Mouse (Mus musculus): ENCODE results near the gene Gm20388. TPM values are rescaled to one million over a fixed set of nuclear protein-coding genes. Genes with fewer than 3 reads are reported as not detected.

Gm20388 gene
- polyA plus RNA-seq, 1 experiment from 2014 or later, result 1.4 TPM

DNA sequence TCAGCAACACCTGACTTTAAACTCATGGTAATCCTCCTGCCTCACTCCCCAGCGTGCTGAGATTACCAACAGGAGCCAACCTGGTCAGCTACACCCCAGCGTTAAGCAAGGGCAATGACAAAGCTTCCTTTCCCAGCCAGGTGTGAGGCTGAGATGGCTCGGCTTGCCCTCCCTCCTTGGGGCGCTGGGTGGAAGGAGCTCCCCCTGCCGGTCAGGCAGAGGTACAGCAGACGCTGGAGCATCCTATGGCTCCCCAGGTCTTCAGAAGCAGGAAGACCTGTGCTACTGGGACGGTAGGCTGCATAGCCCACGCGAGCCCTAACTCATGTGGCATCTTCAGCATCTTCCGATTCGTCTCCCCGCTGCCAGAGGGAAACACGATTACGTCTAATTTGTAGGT lies 917.6 kb downstream of the Gm20388 start:
- no peak overlapping the region for H3K9ac ChIP-seq (ENCODE audit: low read depth, low read length)
- ATAC-seq (ENCODE audit: low read depth), result no peak
- no peak overlapping the region for H3K4me3 ChIP-seq (ENCODE audit: low read depth, low read length)
- no peak overlapping the region for H3K27ac ChIP-seq (ENCODE audit: low read length)
- H3K36me3 ChIP-seq (ENCODE audit: control insufficient read depth, insufficient read depth), result no peaks in the 10 kb centered on the region
- H3K4me2 ChIP-seq (ENCODE audit: low read depth, low read length), result no peak overlapping the region
- H3K27me3 ChIP-seq (ENCODE audit: control insufficient read depth, insufficient read depth, low read depth, low read length), result no peaks in the 10 kb centered on the region
- H3K4me1 ChIP-seq (ENCODE audit: control insufficient read depth, low read depth, low read length), result no peaks in the 10 kb centered on the region
- 9% methylated on average over 14 of the region's 14 CpGs for WGBS (ENCODE audit: insufficient replicate concordance)
- peaks cover 3% of the 10 kb centered on the region; the same call in 1 of the 2 replicates for H3K9me3 ChIP-seq (replicated peaks; ENCODE audit: control insufficient read depth, low read length)

DNA sequence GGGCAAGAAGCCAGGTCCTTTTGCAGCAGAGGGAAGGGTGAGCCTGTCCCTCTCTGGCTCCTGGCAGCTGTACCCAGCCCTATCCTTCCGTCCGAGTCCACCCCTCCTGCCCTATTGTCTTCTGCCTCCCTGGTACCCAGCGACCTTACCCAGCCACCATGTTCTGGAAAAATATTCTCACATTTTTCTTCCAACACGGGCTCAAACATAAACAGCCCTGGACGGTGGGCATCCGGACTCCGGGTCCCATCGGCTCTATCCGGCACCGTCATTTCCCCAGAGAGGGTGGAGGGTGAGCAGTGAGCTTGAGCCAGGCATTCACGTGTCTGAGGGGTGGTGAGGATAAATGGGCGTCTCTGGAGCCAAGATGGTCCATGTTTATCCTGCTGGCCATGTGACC lies 920.0 kb downstream of the Gm20388 start:
- Histone ChIP-seq H3K4me2 (ENCODE audit: low read depth, low read length) (no peak overlapping the region), H3K27ac (ENCODE audit: low read length) (no peak overlapping the region), H3K4me3 (ENCODE audit: low read depth, low read length) (no peak overlapping the region), H3K4me1 (ENCODE audit: control insufficient read depth, low read depth, low read length) (no peaks in the 10 kb centered on the region), H3K36me3 (ENCODE audit: control insufficient read depth, insufficient read depth) (no peaks in the 10 kb centered on the region), H3K9me3 (replicated peaks; ENCODE audit: control insufficient read depth, low read length) (no peaks in the 10 kb centered on the region), H3K27me3 (ENCODE audit: control insufficient read depth, insufficient read depth, low read depth, low read length) (no peaks in the 10 kb centered on the region), H3K9ac (ENCODE audit: low read depth, low read length) (no peak overlapping the region)
- 73% methylated on average over 12 of the region's 12 CpGs for WGBS (ENCODE audit: insufficient replicate concordance)
- ATAC-seq (ENCODE audit: low read depth), result no peak

DNA sequence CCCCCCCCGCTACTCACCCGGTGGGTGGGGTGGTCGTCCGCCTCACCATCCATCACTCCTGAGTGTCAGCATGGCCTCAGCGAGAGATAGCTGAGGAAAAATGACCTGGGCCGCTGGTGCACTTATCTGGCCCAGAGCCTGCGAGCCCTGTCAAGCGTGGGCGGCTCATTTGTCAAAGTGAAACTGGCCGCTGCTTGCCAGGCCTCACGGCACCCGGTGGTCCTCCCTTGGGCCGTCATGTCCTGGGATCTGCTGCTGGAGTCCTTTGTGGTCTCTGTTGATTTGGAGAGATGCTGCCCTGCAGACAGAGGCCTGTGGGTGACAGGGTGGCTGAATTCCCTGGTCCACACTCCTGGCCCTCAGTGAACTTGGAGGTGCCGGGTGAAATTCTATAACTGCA lies 921.4 kb downstream of the Gm20388 start:
- Histone ChIP-seq H3K27me3 (ENCODE audit: control insufficient read depth, insufficient read depth, low read depth, low read length) (no peaks in the 10 kb centered on the region), H3K4me2 (ENCODE audit: low read depth, low read length) (peak overlapping the region; percentile 55), H3K27ac (ENCODE audit: low read length) (no peak overlapping the region), H3K4me1 (ENCODE audit: control insufficient read depth, low read depth, low read length) (no peaks in the 10 kb centered on the region), H3K4me3 (ENCODE audit: low read depth, low read length) (peak overlapping the region; percentile 26; the same call in 1 of the 2 replicates), H3K9me3 (replicated peaks; ENCODE audit: control insufficient read depth, low read length) (no peaks in the 10 kb centered on the region), H3K9ac (ENCODE audit: low read depth, low read length) (no peak overlapping the region), H3K36me3 (ENCODE audit: control insufficient read depth, insufficient read depth) (no peaks in the 10 kb centered on the region)
- ATAC-seq (ENCODE audit: low read depth), result no peak
- WGBS (ENCODE audit: insufficient replicate concordance), result 15% methylated on average over 14 of the region's 14 CpGs

DNA sequence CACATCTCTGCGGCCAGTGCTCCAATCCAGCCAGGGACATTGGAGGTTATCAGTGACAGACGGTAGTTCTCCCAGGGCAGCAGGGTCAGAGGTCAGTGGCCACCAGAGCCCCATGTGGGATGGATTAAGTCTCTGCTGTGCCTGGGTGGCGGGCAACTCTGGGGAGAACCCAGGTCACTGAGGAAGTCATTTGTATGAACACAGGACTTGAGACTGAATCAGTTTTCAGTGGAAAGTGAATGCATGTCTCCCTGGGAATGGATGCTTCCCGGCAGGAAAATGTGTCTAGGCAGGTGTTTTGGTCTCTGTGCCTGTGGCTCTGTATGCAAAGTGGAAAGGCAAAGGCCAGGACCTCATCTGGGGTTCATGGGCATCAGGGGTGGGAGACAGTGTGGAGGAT lies 922.6 kb downstream of the Gm20388 start:
- Histone ChIP-seq H3K27ac (ENCODE audit: low read length) (no peak overlapping the region), H3K9me3 (replicated peaks; ENCODE audit: control insufficient read depth, low read length) (no peaks in the 10 kb centered on the region), H3K4me3 (ENCODE audit: low read depth, low read length) (no peak overlapping the region), H3K9ac (ENCODE audit: low read depth, low read length) (no peak overlapping the region), H3K27me3 (ENCODE audit: control insufficient read depth, insufficient read depth, low read depth, low read length) (no peaks in the 10 kb centered on the region), H3K36me3 (ENCODE audit: control insufficient read depth, insufficient read depth) (no peaks in the 10 kb centered on the region), H3K4me2 (ENCODE audit: low read depth, low read length) (no peak overlapping the region), H3K4me1 (ENCODE audit: control insufficient read depth, low read depth, low read length) (no peaks in the 10 kb centered on the region)
- ATAC-seq (ENCODE audit: low read depth), result no peak
- WGBS (ENCODE audit: insufficient replicate concordance), result 34% methylated on average over 4 of the region's 4 CpGs

DNA sequence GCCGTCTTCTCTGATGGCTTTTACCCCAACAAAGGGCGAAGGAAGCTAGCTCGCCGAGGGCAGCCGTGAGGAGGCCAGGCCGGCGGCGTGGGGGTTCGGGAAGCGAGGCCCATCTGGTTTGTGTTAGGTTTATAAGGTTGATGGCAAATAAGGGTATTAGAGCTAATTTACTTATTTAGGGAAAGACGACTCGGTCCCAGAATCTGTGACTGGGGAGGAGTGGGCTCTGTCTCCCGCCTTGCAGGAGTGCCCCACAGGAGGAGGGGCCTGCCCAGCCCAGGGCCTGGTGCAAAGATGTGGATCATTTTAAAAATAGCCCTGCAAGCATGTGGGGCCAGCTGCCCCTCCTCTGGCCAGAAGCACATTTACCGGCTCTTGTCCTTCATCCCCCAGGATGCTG lies 928.4 kb downstream of the Gm20388 start:
- Histone ChIP-seq H3K9me3 (replicated peaks; ENCODE audit: control insufficient read depth, low read length) (no peaks in the 10 kb centered on the region), H3K27ac (ENCODE audit: low read length) (no peak overlapping the region), H3K9ac (ENCODE audit: low read depth, low read length) (no peak overlapping the region), H3K4me2 (ENCODE audit: low read depth, low read length) (no peak overlapping the region), H3K4me1 (ENCODE audit: control insufficient read depth, low read depth, low read length) (no peaks in the 10 kb centered on the region), H3K4me3 (ENCODE audit: low read depth, low read length) (no peak overlapping the region), H3K36me3 (ENCODE audit: control insufficient read depth, insufficient read depth) (no peaks in the 10 kb centered on the region), H3K27me3 (ENCODE audit: control insufficient read depth, insufficient read depth, low read depth, low read length) (no peaks in the 10 kb centered on the region)
- WGBS (ENCODE audit: insufficient replicate concordance), result 71% methylated on average over 14 of the region's 14 CpGs
- no peak for ATAC-seq (ENCODE audit: low read depth)

DNA sequence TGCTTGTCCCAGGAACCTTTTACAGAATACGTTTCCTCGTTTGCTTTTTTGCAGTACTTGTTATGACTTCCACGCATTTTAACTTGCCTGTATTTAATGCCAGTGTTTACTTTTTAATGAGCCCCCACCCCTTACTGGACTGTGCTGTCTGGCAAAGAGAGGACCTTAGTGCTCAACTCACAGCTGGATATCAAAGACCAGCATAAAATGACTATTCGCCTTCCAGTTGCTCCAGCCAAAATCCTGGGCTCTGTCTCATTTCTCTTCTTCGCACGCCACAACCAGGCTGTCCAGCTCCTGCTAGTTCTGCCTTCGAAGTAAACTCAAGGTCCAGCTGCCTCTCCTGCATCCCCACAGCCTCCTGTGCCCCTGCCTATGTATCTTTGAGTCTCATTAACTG lies 932.4 kb downstream of the Gm20388 start:
- H3K4me2 ChIP-seq (ENCODE audit: low read depth, low read length), result no peak overlapping the region
- ATAC-seq (ENCODE audit: low read depth), result no peak
- no peak overlapping the region for H3K4me3 ChIP-seq (ENCODE audit: low read depth, low read length)
- no peaks in the 10 kb centered on the region for H3K4me1 ChIP-seq (ENCODE audit: control insufficient read depth, low read depth, low read length)
- no peaks in the 10 kb centered on the region for H3K9me3 ChIP-seq (replicated peaks; ENCODE audit: control insufficient read depth, low read length)
- no peaks in the 10 kb centered on the region for H3K36me3 ChIP-seq (ENCODE audit: control insufficient read depth, insufficient read depth)
- H3K27me3 ChIP-seq (ENCODE audit: control insufficient read depth, insufficient read depth, low read depth, low read length), result no peaks in the 10 kb centered on the region
- H3K27ac ChIP-seq (ENCODE audit: low read length), result no peak overlapping the region
- WGBS (ENCODE audit: insufficient replicate concordance), result 62% methylated on average over 7 of the region's 7 CpGs
- no peak overlapping the region for H3K9ac ChIP-seq (ENCODE audit: low read depth, low read length)

DNA sequence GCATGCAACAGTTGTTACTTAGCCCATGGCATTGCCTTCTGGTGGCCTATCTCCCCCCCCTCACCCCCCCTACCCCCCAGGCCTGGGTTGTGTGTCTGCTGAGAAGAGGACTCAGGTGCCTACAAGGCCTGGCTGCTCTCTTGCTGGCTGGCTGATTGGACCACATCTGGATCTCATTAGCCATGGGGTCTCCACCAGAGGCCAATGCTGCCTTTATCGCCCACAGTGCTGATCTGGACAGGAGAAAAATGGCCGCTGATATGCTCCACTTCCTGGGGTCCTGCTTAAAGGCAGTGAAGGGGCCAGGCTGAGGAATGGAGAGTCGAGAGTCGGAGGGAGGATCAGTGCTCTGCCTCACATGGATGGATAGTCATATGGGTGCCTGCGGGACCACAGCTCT lies 935.4 kb downstream of the Gm20388 start:
- 54% methylated on average over 5 of the region's 5 CpGs for WGBS (ENCODE audit: insufficient replicate concordance)
- H3K36me3 ChIP-seq (ENCODE audit: control insufficient read depth, insufficient read depth), result no peaks in the 10 kb centered on the region
- no peak overlapping the region for H3K4me3 ChIP-seq (ENCODE audit: low read depth, low read length)
- H3K9ac ChIP-seq (ENCODE audit: low read depth, low read length), result no peak overlapping the region
- no peaks in the 10 kb centered on the region; the same call in 1 of the 2 replicates for H3K27me3 ChIP-seq (ENCODE audit: control insufficient read depth, insufficient read depth, low read depth, low read length)
- no peak for ATAC-seq (ENCODE audit: low read depth)
- no peaks in the 10 kb centered on the region for H3K4me1 ChIP-seq (ENCODE audit: control insufficient read depth, low read depth, low read length)
- H3K4me2 ChIP-seq (ENCODE audit: low read depth, low read length), result no peak overlapping the region
- no peaks in the 10 kb centered on the region for H3K9me3 ChIP-seq (replicated peaks; ENCODE audit: control insufficient read depth, low read length)
- H3K27ac ChIP-seq (ENCODE audit: low read length), result no peak overlapping the region

DNA sequence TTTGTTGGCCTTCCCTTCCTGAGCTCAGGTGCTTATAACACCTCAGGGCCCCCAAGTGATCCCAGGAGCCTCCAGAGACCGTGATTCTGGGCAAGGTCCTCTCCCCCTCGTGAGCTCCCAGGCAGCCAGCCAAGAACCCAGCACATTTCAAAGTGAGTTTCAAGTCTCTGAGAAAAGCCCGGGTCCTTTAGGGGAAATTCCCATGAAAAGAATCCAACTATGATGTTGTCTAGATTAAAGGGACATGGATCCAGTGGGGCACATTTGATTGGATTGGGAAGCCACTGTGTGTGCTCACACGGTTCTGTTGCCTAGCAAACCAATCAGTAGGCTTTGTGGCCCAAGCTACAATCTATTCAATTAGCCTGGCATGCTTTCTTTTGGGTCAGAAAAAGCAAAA lies 936.6 kb downstream of the Gm20388 start:
- no peak overlapping the region for H3K4me2 ChIP-seq (ENCODE audit: low read depth, low read length)
- WGBS (ENCODE audit: insufficient replicate concordance), result 22% methylated on average over 4 of the region's 4 CpGs

DNA sequence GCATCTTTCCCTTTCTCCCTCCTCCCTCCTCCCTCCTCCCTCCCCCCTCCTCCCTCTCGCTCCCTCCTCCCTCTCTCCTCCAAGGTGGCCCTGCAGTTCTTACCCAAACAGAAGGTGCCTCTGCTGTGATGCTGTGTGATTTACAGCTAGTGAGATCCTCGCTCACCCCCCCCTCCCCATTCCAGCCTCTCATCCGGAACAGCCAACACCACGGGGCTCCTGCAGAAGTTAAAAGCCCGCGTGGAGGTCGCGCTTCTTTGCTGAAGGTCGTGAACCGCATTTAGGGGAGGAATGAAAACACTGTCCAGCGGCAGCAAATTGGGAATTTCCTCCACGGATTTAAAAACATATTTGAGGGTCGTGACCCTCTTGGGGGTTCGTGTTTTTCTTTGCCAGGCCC lies 937.1 kb downstream of the Gm20388 start:
- Histone ChIP-seq H3K27ac (ENCODE audit: low read length) (no peak overlapping the region), H3K4me2 (ENCODE audit: low read depth, low read length) (no peak overlapping the region), H3K4me1 (ENCODE audit: control insufficient read depth, low read depth, low read length) (no peaks in the 10 kb centered on the region), H3K9me3 (replicated peaks; ENCODE audit: control insufficient read depth, low read length) (no peaks in the 10 kb centered on the region), H3K4me3 (ENCODE audit: low read depth, low read length) (no peak overlapping the region), H3K27me3 (ENCODE audit: control insufficient read depth, insufficient read depth, low read depth, low read length) (no peaks in the 10 kb centered on the region; the same call in 1 of the 2 replicates), H3K36me3 (ENCODE audit: control insufficient read depth, insufficient read depth) (no peaks in the 10 kb centered on the region), H3K9ac (ENCODE audit: low read depth, low read length) (no peak overlapping the region)
- 12% methylated on average over 14 of the region's 14 CpGs for WGBS (ENCODE audit: insufficient replicate concordance)
- ATAC-seq (ENCODE audit: low read depth), result no peak

More for the DNA sequence above, 936.6 kb downstream of the Gm20388 start:
- no peak overlapping the region for H3K9ac ChIP-seq (ENCODE audit: low read depth, low read length)
- H3K27me3 ChIP-seq (ENCODE audit: control insufficient read depth, insufficient read depth, low read depth, low read length), result no peaks in the 10 kb centered on the region; the same call in 1 of the 2 replicates
- H3K4me3 ChIP-seq (ENCODE audit: low read depth, low read length), result no peak overlapping the region
- H3K27ac ChIP-seq (ENCODE audit: low read length), result no peak overlapping the region
- H3K9me3 ChIP-seq (replicated peaks; ENCODE audit: control insufficient read depth, low read length), result no peaks in the 10 kb centered on the region
- no peaks in the 10 kb centered on the region for H3K4me1 ChIP-seq (ENCODE audit: control insufficient read depth, low read depth, low read length)
- no peaks in the 10 kb centered on the region for H3K36me3 ChIP-seq (ENCODE audit: control insufficient read depth, insufficient read depth)
- ATAC-seq (ENCODE audit: low read depth), result no peak

Data from liver, embryonic 16.5 days (tissue).